26 mouse cellular contexts compared by ENCODE assay signal in the genomic region with DNA sequence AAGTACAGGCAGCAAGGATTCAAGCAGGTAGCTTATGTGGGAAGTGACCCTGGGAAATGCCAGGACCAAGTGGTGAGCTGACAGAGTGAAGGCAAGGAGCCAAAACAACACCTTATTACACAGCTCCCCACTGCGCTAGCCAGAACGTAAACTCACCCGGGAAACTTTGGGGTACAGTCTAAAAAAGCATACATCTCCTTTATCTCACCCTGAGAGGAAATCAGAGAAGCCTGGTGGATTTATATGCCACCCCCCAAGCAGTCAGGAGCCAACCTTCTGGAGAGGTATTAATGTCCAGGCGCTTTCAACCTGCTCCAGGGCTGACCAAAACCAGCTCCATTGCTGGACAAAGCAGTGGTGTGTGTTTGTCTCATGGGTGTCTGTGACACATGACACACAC. TPM values are rescaled to one million over a fixed set of nuclear protein-coding genes. Genes with fewer than 3 reads are reported as not detected.
DNase-seq lines count a peak whose midpoint lies in the region; ATAC-seq lines count a peak whose summit lies in the region.
"Had no signal": no experiment of that assay in that cellular context is flagged by ENCODE, and none has a peak within 500 bp of the region (broad histone marks: within the 10 kb centered on the region; RNA-seq: fewer than 3 reads in every experiment).

No protein-coding gene starts in this region.

- no peaks in the 10 kb centered on the region for H3K27me3 ChIP-seq in heart, embryonic 14.5 days (ENCODE audit: control insufficient read depth, insufficient read depth, low read length)
- H3K27me3 ChIP-seq in midbrain, embryonic 10.5 days (ENCODE audit: low read depth, poor library complexity, severe bottlenecking), result peaks cover 42% of the 10 kb centered on the region
- no peaks in the 10 kb centered on the region for H3K27me3 ChIP-seq in midbrain, embryonic 16.5 days (ENCODE audit: control insufficient read depth, insufficient read depth, low read depth, low read length)
- H3K27me3 ChIP-seq in embryonic facial prominence, embryonic 10.5 days (replicated peaks; ENCODE audit: low read depth, poor library complexity, severe bottlenecking), result peaks cover 32% of the 10 kb centered on the region
- H3K27me3 ChIP-seq: midbrain, embryonic 15.5 days had no signal

- whole genome bisulfite sequencing in heart, embryonic 14.5 days, result 68% methylated on average over 4 of the region's 4 CpGs
- 85% methylated on average over 4 of the region's 4 CpGs for WGBS in midbrain, embryonic 10.5 days
- 86% methylated on average over 4 of the region's 4 CpGs for WGBS in midbrain, embryonic 16.5 days
- 76% methylated on average over 4 of the region's 4 CpGs for WGBS in embryonic facial prominence, embryonic 10.5 days

- H3K36me3 ChIP-seq in heart, embryonic 14.5 days (ENCODE audit: control insufficient read depth, insufficient read depth, low read length), result no peaks in the 10 kb centered on the region
- no peaks in the 10 kb centered on the region for H3K36me3 ChIP-seq in midbrain, embryonic 10.5 days
- no peaks in the 10 kb centered on the region for H3K36me3 ChIP-seq in midbrain, embryonic 16.5 days (ENCODE audit: control insufficient read depth, insufficient read depth, low read length)
- no peaks in the 10 kb centered on the region for H3K36me3 ChIP-seq in embryonic facial prominence, embryonic 10.5 days (replicated peaks)
- H3K36me3 ChIP-seq: embryonic facial prominence, embryonic 15.5 days; forebrain, embryonic 12.5 days; hindbrain, embryonic 12.5 days; limb, embryonic 15.5 days; liver, embryonic 13.5 days; midbrain, embryonic 15.5 days had no signal

- DNase-seq in cerebellum, adult 18-20 months, result peak; percentile 44 to 54
- DNase-seq in cerebellum, adult 11 months, result no peak
- no peak for DNase-seq in heart, adult 18-20 months
- DNase-seq in midbrain, embryonic 10.5 days (ENCODE audit: low spot score), result no peak
- DNase-seq in embryonic facial prominence, embryonic 10.5 days (ENCODE audit: low spot score), result no peak
- DNase-seq in left cerebral cortex, adult 11 months (ENCODE audit: low spot score), result no peak
- DNase-seq: adrenal gland, postnatal 14 days; forebrain, postnatal 0 days; heart, postnatal 14 days; kidney, adult 8-10 months; kidney, postnatal 10 days; liver, embryonic 13.5 days; lung, adult 18-20 months; right cerebral cortex, postnatal 25 days; spleen, adult 18-20 months had no signal

- H3K27ac ChIP-seq in heart, embryonic 14.5 days (replicated peaks in 1 of 2; ENCODE audit: control insufficient read depth in 1 of 2, insufficient read depth in 1 of 2, low read depth in 2 of 2, low read length in 2 of 2), result peak overlapping the region in 1 of 2 experiments; percentile 21; a peak in 1 of 4 replicates
- 0 out of 2 replicates have a peak overlapping the region, but pooled peaks have one; percentile 52 for H3K27ac ChIP-seq in midbrain, embryonic 10.5 days (replicated peaks)
- no peak overlapping the region for H3K27ac ChIP-seq in midbrain, embryonic 16.5 days (ENCODE audit: low read length)
- H3K27ac ChIP-seq in embryonic facial prominence, embryonic 10.5 days (replicated peaks), result 0 out of 2 replicates have a peak overlapping the region, but pooled peaks have one; percentile 2
- H3K27ac ChIP-seq: embryonic facial prominence, embryonic 15.5 days; forebrain, embryonic 12.5 days; hindbrain, embryonic 12.5 days; left cerebral cortex, adult 2 months; limb, embryonic 15.5 days; liver, embryonic 13.5 days had no signal

- H3K4me3 ChIP-seq in heart, embryonic 14.5 days (ENCODE audit: control insufficient read depth in 1 of 2, insufficient read depth in 1 of 2, low read depth in 1 of 2, low read length in 2 of 2), result no peak overlapping the region
- no peak overlapping the region for H3K4me3 ChIP-seq in midbrain, embryonic 10.5 days
- no peak overlapping the region for H3K4me3 ChIP-seq in midbrain, embryonic 16.5 days (ENCODE audit: low read depth, low read length)
- H3K4me3 ChIP-seq in embryonic facial prominence, embryonic 10.5 days, result no peak overlapping the region
- H3K4me3 ChIP-seq: embryonic facial prominence, embryonic 15.5 days; forebrain, embryonic 12.5 days; hindbrain, embryonic 12.5 days; left cerebral cortex, adult 2 months; limb, embryonic 15.5 days; liver, embryonic 13.5 days; midbrain, embryonic 15.5 days had no signal

- peak overlapping the region; percentile 21; the same call in 1 of the 2 replicates for H3K9ac ChIP-seq in heart, embryonic 14.5 days (ENCODE audit: low read length)
- no peak overlapping the region for H3K9ac ChIP-seq in midbrain, embryonic 16.5 days (ENCODE audit: low read depth, low read length)
- H3K9ac ChIP-seq: embryonic facial prominence, embryonic 15.5 days; forebrain, embryonic 12.5 days; forebrain, postnatal 0 days; hindbrain, embryonic 12.5 days; limb, embryonic 15.5 days; liver, embryonic 13.5 days; midbrain, embryonic 15.5 days had no signal

- peaks cover 20 to 51% of the 10 kb centered on the region in 2 experiments for H3K4me1 ChIP-seq in heart, embryonic 14.5 days (ENCODE audit: control insufficient read depth in 2 of 2, insufficient read depth in 2 of 2, low read length in 2 of 2)
- peaks cover 61% of the 10 kb centered on the region for H3K4me1 ChIP-seq in midbrain, embryonic 10.5 days
- H3K4me1 ChIP-seq in midbrain, embryonic 16.5 days (ENCODE audit: control insufficient read depth, insufficient read depth, low read length), result peaks cover 25% of the 10 kb centered on the region
- H3K4me1 ChIP-seq in embryonic facial prominence, embryonic 10.5 days, result peaks cover 55% of the 10 kb centered on the region

- no peak for ATAC-seq in heart, embryonic 14.5 days (ENCODE audit: insufficient number of reproducible peaks, insufficient read depth, low FRiP score, low read depth)
- ATAC-seq in midbrain, embryonic 16.5 days, result no peak
- ATAC-seq: forebrain, postnatal 0 days; intestine, embryonic 16.5 days; lung, postnatal 0 days had no signal

- H3K9me3 ChIP-seq in heart, embryonic 14.5 days (ENCODE audit: control insufficient read depth, low read length), result no peaks in the 10 kb centered on the region
- H3K9me3 ChIP-seq in midbrain, embryonic 10.5 days (replicated peaks), result no peaks in the 10 kb centered on the region
- no peaks in the 10 kb centered on the region for H3K9me3 ChIP-seq in midbrain, embryonic 16.5 days (replicated peaks; ENCODE audit: control insufficient read depth, low read length, poor library complexity, severe bottlenecking)
- no peaks in the 10 kb centered on the region for H3K9me3 ChIP-seq in embryonic facial prominence, embryonic 10.5 days
- H3K9me3 ChIP-seq: embryonic facial prominence, embryonic 15.5 days; forebrain, embryonic 12.5 days; hindbrain, embryonic 12.5 days; limb, embryonic 15.5 days; liver, embryonic 13.5 days; midbrain, embryonic 15.5 days had no signal

- no peak overlapping the region for H3K4me2 ChIP-seq in heart, embryonic 14.5 days (ENCODE audit: low read length)
- H3K4me2 ChIP-seq in midbrain, embryonic 16.5 days (ENCODE audit: low read length), result no peak overlapping the region
- H3K4me2 ChIP-seq: embryonic facial prominence, embryonic 15.5 days; forebrain, embryonic 12.5 days; heart, embryonic 11.5 days; hindbrain, embryonic 12.5 days; limb, embryonic 15.5 days; liver, embryonic 13.5 days; midbrain, embryonic 15.5 days had no signal

RNA-seq across cellular contexts. Expression of a gene that starts 10.3 kb away (rescaled TPM):
- 17.0 and 17.3 TPM in 2 replicates for polyA plus RNA-seq in heart, embryonic 14.5 days (2014; fragmentation: Nextera tagmentation; extraction: Ambion mirVana)
- 1 to 10 TPM; 5.7 TPM for total RNA-seq in heart, adult 18-20 months (2021)
- 2.3 and 3.0 TPM in 2 replicates for polyA plus RNA-seq in midbrain, embryonic 10.5 days (2016; fragmentation: Nextera tagmentation; extraction: Ambion mirVana)
- 17.8 and 19.7 TPM in 2 replicates for polyA plus RNA-seq in midbrain, embryonic 16.5 days (2015; fragmentation: Nextera tagmentation; extraction: Ambion mirVana)
- 1.5 and 2.1 TPM in 2 replicates for polyA plus RNA-seq in embryonic facial prominence, embryonic 10.5 days (2016; fragmentation: Nextera tagmentation; extraction: Ambion mirVana)

RNA-seq across cellular contexts. Expression of a gene that starts 12.9 kb away (rescaled TPM):
- polyA plus RNA-seq in heart, embryonic 14.5 days (2014; fragmentation: Nextera tagmentation; extraction: Ambion mirVana), result 23.1 and 23.7 TPM in 2 replicates
- 1 to 10 TPM; 8.7 to 9.8 TPM for total RNA-seq in heart, adult 18-20 months (2021)
- 25.4 and 27.3 TPM in 2 replicates for polyA plus RNA-seq in midbrain, embryonic 10.5 days (2016; fragmentation: Nextera tagmentation; extraction: Ambion mirVana)
- 12.5 and 14.0 TPM in 2 replicates for polyA plus RNA-seq in midbrain, embryonic 16.5 days (2015; fragmentation: Nextera tagmentation; extraction: Ambion mirVana)
- polyA plus RNA-seq in embryonic facial prominence, embryonic 10.5 days (2016; fragmentation: Nextera tagmentation; extraction: Ambion mirVana), result 24.9 and 29.2 TPM in 2 replicates

RNA-seq across cellular contexts. Expression of a gene that starts 25.3 kb away (rescaled TPM):
- 19.4 and 19.7 TPM in 2 replicates for polyA plus RNA-seq in heart, embryonic 14.5 days (2014; fragmentation: Nextera tagmentation; extraction: Ambion mirVana)
- total RNA-seq in heart, adult 18-20 months (2021), result 1 to 10 TPM; 5.5 to 7.0 TPM
- 33.5 and 37.6 TPM in 2 replicates for polyA plus RNA-seq in midbrain, embryonic 10.5 days (2016; fragmentation: Nextera tagmentation; extraction: Ambion mirVana)
- 13.3 and 14.5 TPM in 2 replicates for polyA plus RNA-seq in midbrain, embryonic 16.5 days (2015; fragmentation: Nextera tagmentation; extraction: Ambion mirVana)
- 35.4 and 36.7 TPM in 2 replicates for polyA plus RNA-seq in embryonic facial prominence, embryonic 10.5 days (2016; fragmentation: Nextera tagmentation; extraction: Ambion mirVana)

RNA-seq across cellular contexts. Expression of a gene that starts 34.6 kb away (rescaled TPM):
- 6.4 and 6.8 TPM in 2 replicates for polyA plus RNA-seq in heart, embryonic 14.5 days (2014; fragmentation: Nextera tagmentation; extraction: Ambion mirVana)
- 10 to 100 TPM in 1 of 2 experiments, 1 to 10 TPM in 1; 6.6 to 11.5 TPM for total RNA-seq in heart, adult 18-20 months (2021)
- 0.32 and 0.57 TPM in 2 replicates for polyA plus RNA-seq in midbrain, embryonic 10.5 days (2016; fragmentation: Nextera tagmentation; extraction: Ambion mirVana)
- 1.3 and 1.8 TPM in 2 replicates for polyA plus RNA-seq in midbrain, embryonic 16.5 days (2015; fragmentation: Nextera tagmentation; extraction: Ambion mirVana)
- 0.23 and 1.3 TPM in 2 replicates for polyA plus RNA-seq in embryonic facial prominence, embryonic 10.5 days (2016; fragmentation: Nextera tagmentation; extraction: Ambion mirVana)

Comparison
In these comparisons a context has a peak if more than half of its experiments do, and no peak if none do; other contexts are left out.
1. DNase-seq: peak in cerebellum, adult 18-20 months (2 of 2); none in cerebellum, adult 11 months (single experiment), heart, adult 18-20 months (0 of 2), midbrain, embryonic 10.5 days (single experiment), embryonic facial prominence, embryonic 10.5 days (single experiment) and left cerebral cortex, adult 11 months (single experiment).